ENCODE assay signal across 19 mouse cellular contexts in the genomic region with DNA sequence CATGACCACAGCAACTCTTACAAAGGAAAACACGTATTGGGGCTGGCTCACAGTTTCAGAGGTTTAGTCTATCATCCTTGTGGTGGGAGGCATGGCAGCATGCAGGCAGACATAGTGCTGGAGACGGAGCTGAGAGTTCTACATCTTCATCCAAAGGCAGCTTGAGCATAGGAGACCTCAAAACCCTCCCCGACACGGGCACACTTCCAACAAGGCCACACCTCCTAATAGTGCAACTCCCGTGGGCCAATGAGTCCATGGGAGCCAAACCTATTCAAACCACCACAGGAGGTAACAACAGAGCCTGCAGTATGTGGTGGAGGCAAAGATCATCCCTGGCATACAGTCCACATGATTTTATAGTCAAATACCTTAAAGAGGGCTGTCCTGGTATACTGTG. TPM values are rescaled to one million over a fixed set of nuclear protein-coding genes. Genes with fewer than 3 reads are reported as not detected.
DNase-seq lines count a peak whose midpoint lies in the region; ATAC-seq and TF ChIP-seq lines count a peak whose summit lies in the region.
"Had no signal": no experiment of that assay in that cellular context is flagged by ENCODE, and none has a peak within 500 bp of the region (broad histone marks: within the 10 kb centered on the region; RNA-seq: fewer than 3 reads in every experiment).

No protein-coding gene starts in this region.

- no peaks in the 10 kb centered on the region for H3K4me1 ChIP-seq in forebrain, embryonic 11.5 days (replicated peaks; ENCODE audit: control insufficient read depth, insufficient read depth, low read length)
- no peaks in the 10 kb centered on the region for H3K4me1 ChIP-seq in forebrain, embryonic 12.5 days
- no peaks in the 10 kb centered on the region for H3K4me1 ChIP-seq in kidney, adult 2 months (ENCODE audit: control insufficient read depth, insufficient read depth, low read length)
- H3K4me1 ChIP-seq: embryonic facial prominence, embryonic 10.5 days; embryonic facial prominence, embryonic 12.5 days; forebrain, embryonic 13.5 days; forebrain, embryonic 15.5 days had no signal

- TF ChIP-seq CTCF in kidney, adult 2 months (conservative IDR thresholded peaks at IDR 0.05; ENCODE audit: insufficient read depth, insufficient read length, low read depth, low read length): no peak

- H3K36me3 ChIP-seq in forebrain, embryonic 11.5 days (ENCODE audit: control insufficient read depth, insufficient read depth, low read length): no peaks in the 10 kb centered on the region
- H3K36me3 ChIP-seq in forebrain, embryonic 12.5 days (replicated peaks): no peaks in the 10 kb centered on the region
- no peaks in the 10 kb centered on the region for H3K36me3 ChIP-seq in kidney, adult 2 months (ENCODE audit: control insufficient read depth, insufficient read depth, low read length)
- H3K36me3 ChIP-seq: embryonic facial prominence, embryonic 10.5 days; embryonic facial prominence, embryonic 12.5 days; forebrain, embryonic 15.5 days had no signal

- no peaks in the 10 kb centered on the region for H3K27me3 ChIP-seq in forebrain, embryonic 11.5 days (ENCODE audit: control insufficient read depth, insufficient read depth, low read length)
- no peaks in the 10 kb centered on the region for H3K27me3 ChIP-seq in forebrain, embryonic 12.5 days
- H3K27me3 ChIP-seq in kidney, adult 2 months (replicated peaks; ENCODE audit: control insufficient read depth, insufficient read depth, low read length): no peaks in the 10 kb centered on the region
- H3K27me3 ChIP-seq: embryonic facial prominence, embryonic 12.5 days; forebrain, embryonic 13.5 days; forebrain, embryonic 15.5 days; Patski had no signal

- TF ChIP-seq POLR2A in kidney, adult 2 months (IDR thresholded peaks at IDR 0.05; ENCODE audit: low read depth, low read length): no peak

- 89% methylated on average over 5 of the region's 5 CpGs for WGBS in forebrain, embryonic 11.5 days
- WGBS in forebrain, embryonic 12.5 days: 72% methylated on average over 5 of the region's 5 CpGs
- 90% methylated on average over 5 of the region's 5 CpGs for WGBS in kidney, adult 2 months

- no peaks in the 10 kb centered on the region for H3K9me3 ChIP-seq in forebrain, embryonic 11.5 days (ENCODE audit: control insufficient read depth, low read length)
- no peaks in the 10 kb centered on the region for H3K9me3 ChIP-seq in forebrain, embryonic 12.5 days
- H3K9me3 ChIP-seq: embryonic facial prominence, embryonic 10.5 days; embryonic facial prominence, embryonic 12.5 days; forebrain, embryonic 13.5 days; forebrain, embryonic 15.5 days had no signal

- no peak overlapping the region for H3K4me3 ChIP-seq in forebrain, embryonic 11.5 days (ENCODE audit: low read depth, low read length)
- H3K4me3 ChIP-seq in forebrain, embryonic 12.5 days (replicated peaks): no peak overlapping the region
- no peak overlapping the region for H3K4me3 ChIP-seq in kidney, adult 2 months (ENCODE audit: insufficient read depth, low read depth, low read length)
- H3K4me3 ChIP-seq: embryonic facial prominence, embryonic 10.5 days; embryonic facial prominence, embryonic 12.5 days; forebrain, embryonic 13.5 days; forebrain, embryonic 15.5 days had no signal

- H3K27ac ChIP-seq in forebrain, embryonic 11.5 days (ENCODE audit: low read depth, low read length): no peak overlapping the region
- no peak overlapping the region for H3K27ac ChIP-seq in forebrain, embryonic 12.5 days
- no peak overlapping the region for H3K27ac ChIP-seq in kidney, adult 2 months (ENCODE audit: insufficient read depth, low read depth, low read length)
- H3K27ac ChIP-seq: embryonic facial prominence, embryonic 10.5 days; embryonic facial prominence, embryonic 12.5 days; forebrain, embryonic 13.5 days; forebrain, embryonic 15.5 days had no signal

- H3K4me2 ChIP-seq in forebrain, embryonic 11.5 days (ENCODE audit: low read depth, low read length, severe bottlenecking): no peak overlapping the region
- H3K4me2 ChIP-seq in forebrain, embryonic 12.5 days: no peak overlapping the region
- H3K4me2 ChIP-seq: embryonic facial prominence, embryonic 12.5 days; forebrain, embryonic 13.5 days; forebrain, embryonic 15.5 days had no signal

- no peak overlapping the region for H3K9ac ChIP-seq in forebrain, embryonic 11.5 days (ENCODE audit: low read length)
- H3K9ac ChIP-seq in forebrain, embryonic 12.5 days: no peak overlapping the region
- H3K9ac ChIP-seq: embryonic facial prominence, embryonic 12.5 days; forebrain, embryonic 13.5 days; forebrain, embryonic 15.5 days; forebrain, postnatal 0 days had no signal

- no peak for ATAC-seq in forebrain, embryonic 11.5 days (replicated peaks; ENCODE audit: low FRiP score)
- no peak for ATAC-seq in forebrain, embryonic 12.5 days (ENCODE audit: low FRiP score)
- ATAC-seq: activated CD4-positive, CD25-positive, alpha-beta regulatory T cell, adult 4 months; forebrain, embryonic 13.5 days; forebrain, embryonic 15.5 days; forebrain, postnatal 0 days; Patski had no signal

- DNase-seq in forebrain, embryonic 11.5 days (ENCODE audit: low spot score): peak; percentile 3
- peak; percentile 6 for DNase-seq in kidney, postnatal 10 days
- DNase-seq in kidney, adult 2 months: no peak
- DNase-seq in urinary bladder, adult 18-20 months (ENCODE audit: low spot score in 2 of 2): no peak
- DNase-seq: adrenal gland, adult 8-10 months; adrenal gland, postnatal 25 days; cerebellum, adult 11-12 months; cerebellum, adult 2 months; cerebellum, adult 9-10 months; cerebellum, postnatal 10 days; cerebellum, postnatal 25 days; forebrain, postnatal 0 days had no signal

RNA-seq across cellular contexts. Expression of a gene that starts 7.0 kb away (rescaled TPM):
- polyA plus RNA-seq in forebrain, embryonic 11.5 days (2014; fragmentation: Nextera tagmentation; extraction: Ambion mirVana): 2.3 and 5.2 TPM in 2 replicates
- 0.67 and 2.0 TPM in 2 replicates for polyA plus RNA-seq in forebrain, embryonic 12.5 days (2016; fragmentation: Nextera tagmentation; extraction: Ambion mirVana)
- polyA plus RNA-seq in kidney, adult 2 months (2012; rRNA removed): 1.5 and 2.5 TPM in 2 replicates
- polyA plus RNA-seq: activated CD4-positive, CD25-positive, alpha-beta regulatory T cell, adult 4 months had no signal

Comparison
In these comparisons a context has a peak if more than half of its experiments do, and no peak if none do; other contexts are left out.
1. DNase-seq: peak in forebrain, embryonic 11.5 days (single experiment) and kidney, postnatal 10 days (single experiment); none in kidney, adult 2 months (single experiment) and urinary bladder, adult 18-20 months (0 of 2).